Mouse (Mus musculus) heart, postnatal 0 days (tissue): ENCODE results near the gene Pck2. TPM values are rescaled to one million over a fixed set of nuclear protein-coding genes. Genes with fewer than 3 reads are reported as not detected.

ENCODE experiments used
- ATAC-seq: fragments of 200-750 bp; cut with Nextera tagmentation; 2 replicates; pipeline ENCODE4 v1.8.0; 2017; ENCODE audit warnings: low read depth, moderate number of reproducible peaks, moderate library complexity; ENCODE audit not compliant: insufficient read depth
- DNase-seq: peaks from one replicate; pipeline ENCODE4 v3.0.0-alpha.2; 2016; ENCODE audit warnings: low spot score
- H3K27ac ChIP-seq: fragments of 300-500 bp; sonication (generic); 2 replicates; pipeline ENCODE4 v1.5.1; 2014; ENCODE audit warnings: low read depth, mild to moderate bottlenecking
- H3K27me3 ChIP-seq: fragments of 300-500 bp; sonication (generic); 2 replicates; pipeline ENCODE4 v1.6.1; 2014; ENCODE audit warnings: low read length, mixed read lengths; ENCODE audit not compliant: control insufficient read depth, insufficient read depth
- H3K36me3 ChIP-seq: fragments of 300-500 bp; sonication (generic); replicated peaks from 2 replicates; pipeline ENCODE4 v1.6.1; 2014; ENCODE audit warnings: low read length, mixed read lengths; ENCODE audit not compliant: control insufficient read depth, insufficient read depth
- H3K4me1 ChIP-seq: fragments of 300-500 bp; sonication (generic); 2 replicates; pipeline ENCODE4 v1.6.1; 2014; ENCODE audit warnings: antibody characterized with exemption; ENCODE audit not compliant: control insufficient read depth, insufficient read depth
- H3K4me2 ChIP-seq: fragments of 300-500 bp; sonication (generic); 2 replicates; pipeline ENCODE4 v1.6.1; 2014; ENCODE audit warnings: low read depth, mild to moderate bottlenecking, low read length, moderate library complexity
- H3K4me3 ChIP-seq: fragments of 300-500 bp; sonication (generic); 2 replicates; pipeline ENCODE4 v1.5.1; 2014; ENCODE audit warnings: low read depth, low read length
- H3K9ac ChIP-seq: fragments of 300-500 bp; sonication (generic); replicated peaks from 2 replicates; pipeline ENCODE4 v1.6.1; 2014; ENCODE audit warnings: low read depth, low read length, mixed read lengths
- H3K9me3 ChIP-seq: fragments of 300-500 bp; sonication (generic); replicated peaks from 2 replicates; pipeline ENCODE4 v1.6.1; 2016; ENCODE audit warnings: low read length; ENCODE audit not compliant: control insufficient read depth
- CTCF ChIP-seq: IDR thresholded peaks from 2 replicates; pipeline ENCODE4 v1.5.1; 2016; ENCODE audit warnings: antibody characterized with exemption, control low read depth, low read depth
- EP300 ChIP-seq: IDR thresholded peaks from 2 replicates; pipeline ENCODE4 v1.6.1; 2016; ENCODE audit warnings: antibody characterized with exemption, low read depth
- WGBS: fragments of 180-500 bp; shearing (Covaris S2); extraction: QIAGEN DNeasy Blood & Tissue Kit; methylation state at CpG from one replicate; pipeline ENCODE4 v1.1.7; 2014; 5-methylcytosine and 5-hydroxymethylcytosine counted together
- polyA plus RNA-seq: library from polyadenylated mRNA; unstranded; fragments of >200 nt; fragmentation: Nextera tagmentation; extraction: Ambion mirVana; gene quantifications from 2 replicates; pipeline ENCODE4 v1.2.1, GENCODE M21; 2015
- total RNA-seq: library from RNA; depleted of rRNA; stranded (reverse); fragments of >200 nt; gene quantifications from 2 replicates; pipeline ENCODE4 v1.2.3, GENCODE M21; 2014; ENCODE audit warnings: low replicate concordance

Pck2 gene
- total and polyA plus RNA-seq, 2 experiments from 2014 or later = 22.6 to 85.2 TPM

GRCm38 (mm10) chr14:55520451-55521361, 19.4 kb upstream of the Pck2 start:
- DNase-seq (no peak), ATAC-seq (no peak)
- peaks cover 70% of the 10 kb centered on the region for H3K27me3 ChIP-seq
- H3K4me1 ChIP-seq = peaks cover 10% of the 10 kb centered on the region; the same call in 1 of the 2 replicates
- no peaks in the 10 kb centered on the region for H3K9me3 ChIP-seq
- no peak overlapping the region for H3K27ac ChIP-seq
- no peak overlapping the region for H3K9ac ChIP-seq
- H3K4me3 ChIP-seq = peak overlapping the region; percentile 44
- WGBS = under 1% methylated on average over 61 of the region's 61 CpGs
- TF ChIP-seq EP300 (no peak), CTCF (no peak)
- H3K4me2 ChIP-seq = peak overlapping the region; percentile 68
- no peaks in the 10 kb centered on the region for H3K36me3 ChIP-seq

GRCm38 (mm10) chr14:55524062-55524461, 16.0 kb upstream of the Pck2 start:
- Histone ChIP-seq H3K9ac (no peak overlapping the region), H3K27me3 (peaks cover 51% of the 10 kb centered on the region), H3K27ac (no peak overlapping the region), H3K36me3 (no peaks in the 10 kb centered on the region), H3K4me2 (no peak overlapping the region), H3K4me3 (no peak overlapping the region), H3K9me3 (no peaks in the 10 kb centered on the region), H3K4me1 (peaks cover 10% of the 10 kb centered on the region; the same call in 1 of the 2 replicates)
- TF ChIP-seq CTCF (no peak), EP300 (no peak)
- WGBS = 30% methylated on average over 4 of the region's 4 CpGs
- ATAC-seq (no peak), DNase-seq (no peak)

- Histone ChIP-seq H3K4me1 (peaks cover 10% of the 10 kb centered on the region; the same call in 1 of the 2 replicates), H3K9me3 (no peaks in the 10 kb centered on the region), H3K27me3 (peaks cover 44% of the 10 kb centered on the region), H3K27ac (no peak within 1 kb of the TSS), H3K9ac (no peak within 1 kb of the TSS), H3K4me3 (no peak within 1 kb of the TSS), H3K36me3 (no peaks in the 10 kb centered on the region), H3K4me2 (no peak within 1 kb of the TSS)
- WGBS = 13% methylated on average over 8 of the region's 8 CpGs
- DNase-seq (no peak), ATAC-seq (no peak)
- TF ChIP-seq EP300 = no peak
- TF ChIP-seq CTCF = no peak
These were observed 15.3 kb upstream of the Pck2 start, which contains the start of gene Nrl for GRCm38 (mm10) chr14:55524785-55525184. Gene Nrl, minus strand, starts transcription at chr14:55524981.

GRCm38 (mm10) chr14:55526674-55527073, 13.4 kb upstream of the Pck2 start:
- WGBS = 63% methylated on average over 2 of the region's 2 CpGs
- TF ChIP-seq EP300 (no peak), CTCF (no peak)
- DNase-seq (no peak), ATAC-seq (no peak)
- Histone ChIP-seq H3K9me3 (no peaks in the 10 kb centered on the region), H3K36me3 (no peaks in the 10 kb centered on the region), H3K4me3 (no peak overlapping the region), H3K4me2 (no peak overlapping the region), H3K4me1 (peaks cover 10% of the 10 kb centered on the region; the same call in 1 of the 2 replicates), H3K9ac (no peak overlapping the region), H3K27ac (no peak overlapping the region), H3K27me3 (peaks cover 27% of the 10 kb centered on the region)

- peaks cover 10% of the 10 kb centered on the region; the same call in 1 of the 2 replicates for H3K4me1 ChIP-seq
- no peaks in the 10 kb centered on the region for H3K9me3 ChIP-seq
- ATAC-seq = no peak
- peaks cover 15% of the 10 kb centered on the region for H3K27me3 ChIP-seq
- WGBS = 26% methylated on average over 3 of the region's 3 CpGs
- no peak overlapping the region for H3K9ac ChIP-seq
- no peaks in the 10 kb centered on the region for H3K36me3 ChIP-seq
- TF ChIP-seq EP300 (no peak), CTCF (peak; percentile 48)
- no peak overlapping the region for H3K27ac ChIP-seq
- H3K4me3 ChIP-seq = no peak overlapping the region
- DNase-seq = no peak
- no peak overlapping the region for H3K4me2 ChIP-seq
These were observed 12.1 kb upstream of the Pck2 start for GRCm38 (mm10) chr14:55527940-55528339.
